ENCODE assay signal across 11 mouse cellular contexts in the genomic region with DNA sequence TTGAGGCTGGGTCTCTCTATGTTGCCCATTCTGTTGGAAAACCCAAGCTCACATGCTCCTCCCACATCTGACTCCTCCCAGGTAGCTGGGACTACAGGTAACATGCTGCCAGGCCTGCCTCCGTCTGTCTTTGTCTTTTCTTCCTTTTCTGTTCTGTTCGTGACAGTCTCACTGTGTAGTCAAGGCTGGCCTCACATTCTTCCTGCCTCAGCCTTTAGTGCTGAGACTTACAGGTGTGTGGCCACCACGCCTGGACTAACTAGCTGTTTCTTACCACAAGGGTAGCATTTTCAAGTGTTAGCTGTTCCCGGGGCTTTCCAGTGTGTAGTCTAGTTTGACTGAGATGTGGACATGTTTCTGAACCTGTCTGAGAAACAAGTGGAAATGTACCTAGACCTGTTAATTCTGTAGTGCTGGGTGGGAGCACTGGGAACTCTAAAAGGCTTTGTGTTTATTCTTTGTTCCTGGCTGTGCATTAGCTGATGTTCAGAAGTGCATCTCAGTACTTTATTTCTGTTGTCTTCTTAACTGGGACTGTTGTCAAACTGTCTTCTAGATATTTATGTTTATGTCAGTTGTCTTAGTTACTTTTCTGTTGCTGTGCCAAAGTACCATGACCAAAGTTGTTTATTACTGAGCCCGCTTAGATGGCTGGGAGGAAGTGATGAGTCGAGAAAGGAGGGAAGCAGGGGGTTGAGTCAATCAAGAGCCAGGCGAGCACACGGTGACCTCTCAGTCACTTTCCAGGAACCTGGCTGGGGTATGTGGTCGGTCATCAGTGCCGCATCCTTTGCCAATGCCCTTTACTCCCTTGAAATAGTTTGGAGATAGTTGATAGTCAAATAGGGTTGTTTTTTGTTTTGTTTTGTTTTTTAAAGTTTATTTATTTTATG. TPM values are rescaled to one million over a fixed set of nuclear protein-coding genes. Genes with fewer than 3 reads are reported as not detected.
DNase-seq lines count a peak whose midpoint lies in the region; TF ChIP-seq lines count a peak whose summit lies in the region.
"Had no signal": no experiment of that assay in that cellular context is flagged by ENCODE, and none has a peak within 500 bp of the region (broad histone marks: within the 10 kb centered on the region; RNA-seq: fewer than 3 reads in every experiment).

No protein-coding gene starts in this region.

- H3K4me3 ChIP-seq in kidney, adult 2 months (ENCODE audit: insufficient read depth, low read depth, low read length) = no peak overlapping the region
- no peak overlapping the region for H3K4me3 ChIP-seq in ES-Bruce4 (ENCODE audit: low read depth, low read length)
- H3K4me3 ChIP-seq in macrophage (ENCODE audit: inconsistent target) = no peak overlapping the region
- H3K4me3 ChIP-seq: liver, embryonic 13.5 days had no signal

- TF ChIP-seq CTCF in kidney, adult 2 months (conservative IDR thresholded peaks at IDR 0.05; ENCODE audit: insufficient read depth, insufficient read length, low read depth, low read length) = no peak
- TF ChIP-seq CTCF in ES-Bruce4 (IDR thresholded peaks at IDR 0.05; ENCODE audit: low read depth, low read length) = no peak

- H3K36me3 ChIP-seq in kidney, adult 2 months (ENCODE audit: control insufficient read depth, insufficient read depth, low read length) = no peaks in the 10 kb centered on the region
- no peaks in the 10 kb centered on the region for H3K36me3 ChIP-seq in ES-Bruce4 (ENCODE audit: control insufficient read depth, insufficient read depth, low read length, poor library complexity, severe bottlenecking)
- H3K36me3 ChIP-seq in macrophage (ENCODE audit: inconsistent target) = no peaks in the 10 kb centered on the region

- H3K9me3 ChIP-seq in ES-Bruce4 (replicated peaks; ENCODE audit: control insufficient read depth, insufficient read depth, low read length, poor library complexity, severe bottlenecking) = no peaks in the 10 kb centered on the region
- H3K9me3 ChIP-seq: liver, embryonic 13.5 days had no signal

- H3K27ac ChIP-seq in kidney, adult 2 months (ENCODE audit: insufficient read depth, low read depth, low read length) = peak overlapping the region; percentile 53
- H3K27ac ChIP-seq in ES-Bruce4 (ENCODE audit: insufficient read depth, low read length) = peak overlapping the region; percentile 41
- H3K27ac ChIP-seq in macrophage = 0 out of 2 replicates have a peak overlapping the region, but pooled peaks have one; percentile 1

- 40% methylated on average over 10 of the region's 10 CpGs for WGBS in kidney, adult 2 months
- WGBS in macrophage (ENCODE audit: missing documents) = 39% methylated on average over 10 of the region's 10 CpGs

- TF ChIP-seq EP300 in ES-Bruce4 (IDR thresholded peaks at IDR 0.05; ENCODE audit: insufficient read depth, low read depth, low read length) = no peak

- H3K9ac ChIP-seq in ES-Bruce4 (ENCODE audit: low read depth, poor library complexity, severe bottlenecking) = peak overlapping the region; percentile 8; the same call in 1 of the 2 replicates
- H3K9ac ChIP-seq: liver, embryonic 13.5 days had no signal

- no peaks in the 10 kb centered on the region for H3K27me3 ChIP-seq in kidney, adult 2 months (replicated peaks; ENCODE audit: control insufficient read depth, insufficient read depth, low read length)
- H3K27me3 ChIP-seq in ES-Bruce4 (ENCODE audit: control insufficient read depth, insufficient read depth, low read length, poor library complexity, severe bottlenecking) = no peaks in the 10 kb centered on the region
- H3K27me3 ChIP-seq: liver, embryonic 13.5 days had no signal

- peaks cover 94% of the 10 kb centered on the region for H3K79me2 ChIP-seq in macrophage (ENCODE audit: inconsistent target)

- TF ChIP-seq POLR2A in kidney, adult 2 months (IDR thresholded peaks at IDR 0.05; ENCODE audit: low read depth, low read length) = no peak
- TF ChIP-seq POLR2A in ES-Bruce4 (IDR thresholded peaks at IDR 0.05; ENCODE audit: insufficient read depth, low read length) = no peak

- peak; percentile 57 for DNase-seq in kidney, adult 2 months
- no peak for DNase-seq in kidney, adult 8-10 months
- peak; percentile 75 for DNase-seq in A20 (ENCODE audit: low read depth, low spot score)
- no peak for DNase-seq in retina, embryonic 14.5 days (ENCODE audit: low spot score)
- DNase-seq in adrenal gland, adult 18-20 months (ENCODE audit: low spot score in 2 of 2) = no peak
- DNase-seq in thymus, postnatal 14 days = no peak
- DNase-seq: cerebellum, adult 18-20 months; liver, embryonic 13.5 days; thymus, postnatal 25 days had no signal

- peaks cover 32% of the 10 kb centered on the region for H3K4me1 ChIP-seq in kidney, adult 2 months (ENCODE audit: control insufficient read depth, insufficient read depth, low read length)
- peaks cover 6% of the 10 kb centered on the region for H3K4me1 ChIP-seq in ES-Bruce4 (ENCODE audit: control insufficient read depth, insufficient read depth, low read length)

RNA-seq across cellular contexts. Expression of gene Cds2, which starts 18.9 kb away (rescaled TPM):
- polyA plus RNA-seq in kidney, adult 2 months (2012; rRNA removed) = 47.3 and 48.1 TPM in 2 replicates
- polyA plus RNA-seq in ES-Bruce4 (2011; ENCODE audit: insufficient read depth, insufficient read length, low read depth, missing spikeins) = 74.3 and 83.4 TPM in 2 replicates
- 100 to 1,000 TPM in 8 of 26 experiments, 10 to 100 TPM in 18; 17.6 to 118 (median 84.2) TPM for total RNA-seq in macrophage (2018; cell fraction: chromatin; rRNA removed)
- total RNA-seq in macrophage (2018; cell fraction: cytosol; rRNA removed) = 10 to 100 TPM; 41.5 to 83.2 (median 60.9) TPM
- total RNA-seq in macrophage (2018; cell fraction: nucleus; rRNA removed) = 100 to 1,000 TPM in 16 of 26 experiments, 10 to 100 TPM in 10; 58.3 to 168 (median 104) TPM
- polyA plus RNA-seq in macrophage (2018) = 27.8 to 48.0 TPM (median 34.4 TPM) in 3 replicates
- 10 to 100 TPM; 74.6 to 75.3 TPM for total RNA-seq in adrenal gland, adult 18-20 months (2021)

RNA-seq across cellular contexts. Expression of gene Pcna, which starts 28.7 kb away (rescaled TPM):
- polyA plus RNA-seq in kidney, adult 2 months (2012; rRNA removed) = 35.9 and 38.2 TPM in 2 replicates
- polyA plus RNA-seq in ES-Bruce4 (2011; ENCODE audit: insufficient read depth, insufficient read length, low read depth, missing spikeins) (355 and 368 TPM in 2 replicates), macrophage (2018) (211 to 931 TPM (median 452 TPM) in 3 replicates)
- total RNA-seq in macrophage (2018; cell fraction: chromatin; rRNA removed) = 100 to 1,000 TPM in 6 of 26 experiments, 10 to 100 TPM in 20; 41.5 to 158 (median 77.7) TPM
- 100 to 1,000 TPM; 209 to 316 (median 252) TPM for total RNA-seq in macrophage (2018; cell fraction: cytosol; rRNA removed)
- total RNA-seq in macrophage (2018; cell fraction: nucleus; rRNA removed) = 100 to 1,000 TPM in 23 of 26 experiments, 10 to 100 TPM in 3; 77.9 to 298 (median 112) TPM
- 100 to 1,000 TPM in 1 of 2 experiments, 10 to 100 TPM in 1; 80.2 to 104 TPM for total RNA-seq in adrenal gland, adult 18-20 months (2021)

RNA-seq across cellular contexts. Expression of gene Tmem230, which starts 34.2 kb away (rescaled TPM):
- polyA plus RNA-seq in kidney, adult 2 months (2012; rRNA removed) = 42.7 and 57.5 TPM in 2 replicates
- polyA plus RNA-seq in ES-Bruce4 (2011; ENCODE audit: insufficient read depth, insufficient read length, low read depth, missing spikeins) = 46.0 and 47.7 TPM in 2 replicates
- total RNA-seq in macrophage (2018; cell fraction: chromatin; rRNA removed) = 10 to 100 TPM in 24 of 26 experiments, 1 to 10 TPM in 2; 5.2 to 51.6 (median 25.6) TPM
- 10 to 100 TPM; 39.6 to 64.0 (median 54.0) TPM for total RNA-seq in macrophage (2018; cell fraction: cytosol; rRNA removed)
- total RNA-seq in macrophage (2018; cell fraction: nucleus; rRNA removed) = 10 to 100 TPM; 22.8 to 94.8 (median 41.2) TPM
- polyA plus RNA-seq in macrophage (2018) = 48.4 to 82.0 TPM (median 65.1 TPM) in 3 replicates
- total RNA-seq in adrenal gland, adult 18-20 months (2021) = 10 to 100 TPM; 36.5 to 43.7 TPM

Comparison
In these comparisons a context has a peak if more than half of its experiments do, and no peak if none do; other contexts are left out.
1. DNase-seq: peak in kidney, adult 2 months (single experiment) and A20 (single experiment); none in kidney, adult 8-10 months (0 of 2), retina, embryonic 14.5 days (single experiment), adrenal gland, adult 18-20 months (0 of 2) and thymus, postnatal 14 days (single experiment).
2. H3K27ac ChIP-seq: peak in every context shown above with its lines; median percentile 53 in kidney, adult 2 months; 41 in ES-Bruce4; 1 in macrophage.